Mouse (Mus musculus): ENCODE data around the gene Celf6. TPM values are rescaled to one million over a fixed set of nuclear protein-coding genes. Genes with fewer than 3 reads are reported as not detected.

The Celf6 gene
- polyA plus RNA-seq, 1 experiment from 2014 or later, result 0.06 TPM

- no peaks in the 10 kb centered on the region for H3K9me3 ChIP-seq (replicated peaks)
- no peak overlapping the region for H3K27ac ChIP-seq
- no peak for ATAC-seq (replicated peaks; ENCODE audit: insufficient number of reproducible peaks, insufficient read depth, low FRiP score, low read depth)
- no peak overlapping the region for H3K4me2 ChIP-seq
- no peak overlapping the region for H3K9ac ChIP-seq
- WGBS, result 67% methylated on average over 2 of the region's 2 CpGs
- no peaks in the 10 kb centered on the region for H3K36me3 ChIP-seq
- H3K4me3 ChIP-seq, result no peak overlapping the region
- H3K27me3 ChIP-seq, result no peaks in the 10 kb centered on the region
- H3K4me1 ChIP-seq (replicated peaks), result peaks cover 22% of the 10 kb centered on the region
These were observed 28.7 kb upstream of the Celf6 start for GRCm38 (mm10) chr9:59548961-59549487.

- Histone ChIP-seq H3K36me3 (peaks cover 5% of the 10 kb centered on the region; the same call in 1 of the 2 replicates), H3K27me3 (no peaks in the 10 kb centered on the region), H3K9ac (no peak overlapping the region), H3K4me3 (no peak overlapping the region), H3K4me2 (no peak overlapping the region), H3K4me1 (replicated peaks) (peaks cover 19% of the 10 kb centered on the region), H3K27ac (no peak overlapping the region), H3K9me3 (replicated peaks) (no peaks in the 10 kb centered on the region)
- 75% methylated on average over 4 of the region's 4 CpGs for WGBS
- ATAC-seq (replicated peaks; ENCODE audit: insufficient number of reproducible peaks, insufficient read depth, low FRiP score, low read depth), result no peak
These were observed 27.6 kb upstream of the Celf6 start for GRCm38 (mm10) chr9:59550077-59550476.

DNA sequence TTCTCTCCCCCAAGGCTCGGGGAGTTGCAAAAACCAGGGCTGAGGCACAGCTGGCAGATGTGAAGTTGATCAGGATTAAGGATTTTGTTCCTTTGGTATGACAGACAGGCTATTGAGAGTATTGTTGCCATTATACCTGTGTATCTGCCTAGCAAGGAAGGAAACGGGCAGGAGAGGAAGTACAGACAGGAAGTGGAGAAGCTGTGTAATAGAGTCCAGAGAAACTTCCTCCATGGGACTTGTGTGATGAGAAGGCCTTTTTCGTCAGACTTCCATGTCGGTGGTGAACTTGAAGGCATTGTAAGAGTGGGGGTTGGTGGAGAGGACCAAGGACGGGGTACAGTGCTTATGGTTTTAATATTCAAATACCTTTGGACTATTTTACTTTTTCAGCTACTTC lies 26.7 kb upstream of the Celf6 start:
- Histone ChIP-seq H3K9ac (no peak overlapping the region), H3K36me3 (peaks cover 9% of the 10 kb centered on the region; the same call in 1 of the 2 replicates), H3K4me2 (no peak overlapping the region), H3K4me1 (replicated peaks) (peaks cover 19% of the 10 kb centered on the region), H3K27me3 (no peaks in the 10 kb centered on the region), H3K4me3 (no peak overlapping the region), H3K27ac (0 out of 2 replicates have a peak overlapping the region, but pooled peaks have one; percentile 8), H3K9me3 (replicated peaks) (no peaks in the 10 kb centered on the region)
- no peak for ATAC-seq (replicated peaks; ENCODE audit: insufficient number of reproducible peaks, insufficient read depth, low FRiP score, low read depth)
- 64% methylated on average over 5 of the region's 5 CpGs for WGBS

DNA sequence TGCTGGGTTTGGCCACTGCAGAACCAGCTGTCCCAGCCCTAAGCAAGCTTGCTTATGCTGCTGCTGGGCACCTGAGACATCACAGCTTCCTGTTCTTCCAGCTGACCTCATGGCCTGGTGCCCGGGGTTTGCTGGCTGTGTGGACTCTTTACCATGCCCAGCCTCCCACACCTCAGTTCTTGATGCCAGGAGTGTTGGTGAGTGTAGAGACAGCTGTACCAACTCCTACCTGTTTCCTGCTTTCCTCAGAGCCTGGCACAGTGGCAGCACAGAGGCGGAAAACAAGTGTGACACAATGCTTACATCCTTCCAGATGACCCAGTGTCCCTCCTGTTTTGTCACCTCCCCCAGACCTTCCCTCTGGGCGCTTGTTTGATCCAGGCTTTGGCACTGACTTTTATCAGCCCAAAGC lies 26.1 kb upstream of the Celf6 start:
- Histone ChIP-seq H3K27me3 (no peaks in the 10 kb centered on the region), H3K4me1 (replicated peaks) (peaks cover 19% of the 10 kb centered on the region), H3K36me3 (peaks cover 13% of the 10 kb centered on the region; the same call in 1 of the 2 replicates), H3K9me3 (replicated peaks) (no peaks in the 10 kb centered on the region), H3K9ac (no peak overlapping the region), H3K4me2 (no peak overlapping the region), H3K4me3 (no peak overlapping the region), H3K27ac (peak overlapping the region; percentile 8; the same call in 1 of the 2 replicates)
- WGBS, result 53% methylated on average over 3 of the region's 3 CpGs
- ATAC-seq (replicated peaks; ENCODE audit: insufficient number of reproducible peaks, insufficient read depth, low FRiP score, low read depth), result peak; percentile 60

GRCm38 (mm10) chr9:59552610-59553009 lies 25.1 kb upstream of the Celf6 start:
- H3K27ac ChIP-seq, result no peak overlapping the region
- WGBS, result 88% methylated on average over 5 of the region's 5 CpGs
- ATAC-seq (replicated peaks; ENCODE audit: insufficient number of reproducible peaks, insufficient read depth, low FRiP score, low read depth), result no peak
- H3K9ac ChIP-seq, result no peak overlapping the region
- H3K27me3 ChIP-seq, result no peaks in the 10 kb centered on the region
- H3K36me3 ChIP-seq, result peaks cover 23% of the 10 kb centered on the region; the same call in 1 of the 2 replicates
- H3K9me3 ChIP-seq (replicated peaks), result no peaks in the 10 kb centered on the region
- H3K4me2 ChIP-seq, result no peak overlapping the region
- peaks cover 19% of the 10 kb centered on the region for H3K4me1 ChIP-seq (replicated peaks)
- H3K4me3 ChIP-seq, result no peak overlapping the region

DNA sequence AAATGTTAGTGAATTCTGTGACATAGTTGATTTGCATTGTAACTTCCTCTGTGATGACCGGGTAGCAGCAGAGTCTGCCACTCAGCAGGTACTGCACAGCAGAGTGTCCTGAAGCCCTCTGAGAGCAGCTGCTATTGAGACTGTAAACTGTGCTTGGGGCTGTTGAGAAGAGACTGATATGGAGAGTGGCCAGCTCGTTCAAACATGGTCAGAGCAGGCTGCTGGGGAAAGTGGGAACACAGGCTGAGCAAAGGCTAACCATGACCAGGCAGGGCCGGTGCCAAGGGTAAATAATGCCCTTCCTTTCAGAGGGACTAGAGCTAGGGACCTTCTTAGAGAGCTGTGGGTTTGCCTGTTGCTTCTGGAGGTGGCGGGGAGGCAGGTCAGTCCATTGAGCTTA lies 24.0 kb upstream of the Celf6 start:
- H3K4me2 ChIP-seq, result no peak overlapping the region
- peaks cover 25% of the 10 kb centered on the region for H3K36me3 ChIP-seq
- no peak for ATAC-seq (replicated peaks; ENCODE audit: insufficient number of reproducible peaks, insufficient read depth, low FRiP score, low read depth)
- 64% methylated on average over 4 of the region's 4 CpGs for WGBS
- H3K4me1 ChIP-seq (replicated peaks), result peaks cover 19% of the 10 kb centered on the region
- no peak overlapping the region for H3K9ac ChIP-seq
- H3K27ac ChIP-seq, result no peak overlapping the region
- H3K4me3 ChIP-seq, result no peak overlapping the region
- H3K27me3 ChIP-seq, result no peaks in the 10 kb centered on the region
- H3K9me3 ChIP-seq (replicated peaks), result no peaks in the 10 kb centered on the region

- ATAC-seq (replicated peaks; ENCODE audit: insufficient number of reproducible peaks, insufficient read depth, low FRiP score, low read depth), result no peak
- Histone ChIP-seq H3K36me3 (peaks cover 43% of the 10 kb centered on the region), H3K4me3 (no peak overlapping the region), H3K27ac (no peak overlapping the region), H3K4me1 (replicated peaks) (no peaks in the 10 kb centered on the region), H3K27me3 (no peaks in the 10 kb centered on the region; the same call in 1 of the 2 replicates), H3K4me2 (no peak overlapping the region), H3K9me3 (replicated peaks) (no peaks in the 10 kb centered on the region), H3K9ac (no peak overlapping the region)
- 12% methylated on average over 4 of the region's 4 CpGs for whole genome bisulfite sequencing
These were observed 12.1 kb upstream of the Celf6 start for GRCm38 (mm10) chr9:59565600-59565999.

- Histone ChIP-seq H3K4me1 (replicated peaks) (no peaks in the 10 kb centered on the region), H3K36me3 (peaks cover 29% of the 10 kb centered on the region; the same call in 1 of the 2 replicates), H3K4me3 (no peak overlapping the region), H3K9ac (no peak overlapping the region), H3K9me3 (replicated peaks) (no peaks in the 10 kb centered on the region), H3K27ac (no peak overlapping the region), H3K27me3 (no peaks in the 10 kb centered on the region; the same call in 1 of the 2 replicates), H3K4me2 (no peak overlapping the region)
- peak; percentile 67; the same call in 1 of the 2 replicates for ATAC-seq (replicated peaks; ENCODE audit: insufficient number of reproducible peaks, insufficient read depth, low FRiP score, low read depth)
- 29% methylated on average over 6 of the region's 6 CpGs for WGBS
These were observed 10.6 kb upstream of the Celf6 start for GRCm38 (mm10) chr9:59567111-59567510.

DNA sequence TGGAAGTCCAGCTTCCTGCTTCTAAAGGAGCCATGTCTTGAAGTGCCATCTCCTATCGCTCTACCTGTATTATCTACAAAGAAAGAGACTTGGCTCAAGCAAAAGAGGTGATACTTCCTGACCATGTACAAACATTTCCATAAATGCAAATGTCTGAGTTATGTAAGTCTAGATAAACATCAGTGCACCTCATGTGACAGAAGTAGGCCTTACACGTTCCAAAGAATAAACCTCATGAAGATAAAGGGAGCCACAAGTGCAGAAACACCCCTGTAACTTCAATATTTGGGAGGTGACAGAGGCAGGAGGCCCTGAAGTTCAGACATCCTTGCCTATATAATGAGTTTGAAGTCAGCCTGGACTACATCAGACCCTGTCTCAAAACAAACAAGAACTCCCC lies 5.9 kb upstream of the Celf6 start:
- no peak for ATAC-seq (replicated peaks; ENCODE audit: insufficient number of reproducible peaks, insufficient read depth, low FRiP score, low read depth)
- Histone ChIP-seq H3K27ac (no peak overlapping the region), H3K9me3 (replicated peaks) (no peaks in the 10 kb centered on the region), H3K4me3 (no peak overlapping the region), H3K36me3 (no peaks in the 10 kb centered on the region), H3K4me1 (replicated peaks) (no peaks in the 10 kb centered on the region), H3K4me2 (no peak overlapping the region), H3K9ac (no peak overlapping the region), H3K27me3 (peaks cover 10% of the 10 kb centered on the region)
- WGBS, result 79% methylated on average over 2 of the region's 2 CpGs

GRCm38 (mm10) chr9:59577401-59577800 lies 316 bp upstream of the Celf6 start:
- Histone ChIP-seq H3K4me2 (peak overlapping the region; percentile 82), H3K27ac (no peak overlapping the region), H3K27me3 (peaks cover 58% of the 10 kb centered on the region), H3K4me1 (replicated peaks) (peaks cover 15% of the 10 kb centered on the region), H3K36me3 (no peaks in the 10 kb centered on the region), H3K4me3 (peak overlapping the region; percentile 57), H3K9me3 (replicated peaks) (no peaks in the 10 kb centered on the region), H3K9ac (no peak overlapping the region)
- ATAC-seq (replicated peaks; ENCODE audit: insufficient number of reproducible peaks, insufficient read depth, low FRiP score, low read depth), result no peak
- 11% methylated on average over 13 of the region's 13 CpGs for WGBS

DNA sequence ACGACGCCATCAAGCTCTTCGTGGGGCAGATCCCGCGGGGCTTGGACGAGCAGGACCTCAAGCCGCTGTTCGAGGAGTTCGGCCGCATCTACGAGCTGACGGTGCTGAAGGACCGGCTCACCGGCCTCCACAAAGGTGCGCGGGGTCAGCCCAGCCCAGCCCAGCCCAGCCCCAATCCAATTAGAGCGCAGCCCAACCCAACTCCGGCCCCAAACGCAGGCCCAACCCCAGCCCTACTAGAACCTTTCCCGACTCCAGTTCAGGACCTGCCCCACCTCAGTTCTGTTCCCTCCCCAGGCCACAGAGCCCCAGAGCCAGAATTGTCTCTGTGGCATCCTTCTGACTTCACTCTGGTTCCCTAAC lies 769 bp downstream of the Celf6 start:
- H3K4me3 ChIP-seq, result peak overlapping the region; percentile 57
- peak; percentile 23; the same call in 1 of the 2 replicates for ATAC-seq (replicated peaks; ENCODE audit: insufficient number of reproducible peaks, insufficient read depth, low FRiP score, low read depth)

GRCm38 (mm10) chr9:59584871-59585308 lies 7.2 kb downstream of the Celf6 start:
- Histone ChIP-seq H3K4me3 (peak overlapping the region; percentile 24), H3K9me3 (replicated peaks) (no peaks in the 10 kb centered on the region), H3K4me1 (replicated peaks) (0 out of 2 replicates have a peak, but pooled peaks cover 3% of the 10 kb centered on the region), H3K27ac (no peak overlapping the region), H3K36me3 (no peaks in the 10 kb centered on the region), H3K27me3 (peaks cover 44% of the 10 kb centered on the region), H3K9ac (0 out of 2 replicates have a peak overlapping the region, but pooled peaks have one; percentile 29), H3K4me2 (peak overlapping the region; percentile 61)
- 5% methylated on average over 13 of the region's 13 CpGs for WGBS
- peak; percentile 64; the same call in 1 of the 2 replicates for ATAC-seq (replicated peaks; ENCODE audit: insufficient number of reproducible peaks, insufficient read depth, low FRiP score, low read depth)

More for the DNA sequence above, 769 bp downstream of the Celf6 start:
- Histone ChIP-seq H3K4me2 (peak overlapping the region; percentile 82), H3K36me3 (no peaks in the 10 kb centered on the region), H3K27me3 (peaks cover 59% of the 10 kb centered on the region), H3K9ac (no peak overlapping the region), H3K9me3 (replicated peaks) (no peaks in the 10 kb centered on the region), H3K27ac (no peak overlapping the region), H3K4me1 (replicated peaks) (peaks cover 15% of the 10 kb centered on the region)
- WGBS, result 2% methylated on average over 20 of the region's 20 CpGs
